1 mouse cellular context compared by ENCODE assay signal in genomic region chr11:87690054-87690740, GRCm38 (mm10).
TF ChIP-seq lines count a peak whose summit lies in the region.

No protein-coding gene starts in this region.

TF ChIP-seq in CH12.LX, 34 proteins besides CTCF, POLR2A, EP300 and RAD21 (continued from another document):
- TF ChIP-seq JUN (IDR thresholded peaks at IDR 0.05; ENCODE audit: insufficient read depth, low read depth, low read length), result no peak
- TF ChIP-seq POLR2AphosphoS2 (IDR thresholded peaks at IDR 0.05; ENCODE audit: low read depth, low read length), result 0 out of 2 replicates have a peak, but pooled peaks have one; percentile 20
- no peak for TF ChIP-seq MEF2A (IDR thresholded peaks at IDR 0.05; ENCODE audit: borderline replicate concordance, low read depth, low read length)
- TF ChIP-seq TCF12 (IDR thresholded peaks at IDR 0.05; ENCODE audit: low read depth, low read length), result 0 out of 2 replicates have a peak, but pooled peaks have one; percentile 43
- peak; percentile 95 for TF ChIP-seq SIN3A (IDR thresholded peaks at IDR 0.05; ENCODE audit: low read length)
- no peak; the same call in 1 of the 2 replicates for TF ChIP-seq MAZ (IDR thresholded peaks at IDR 0.05; ENCODE audit: low read depth, low read length)
- peak; percentile 56 for TF ChIP-seq ETS1 (conservative IDR thresholded peaks at IDR 0.05; ENCODE audit: low read depth, low read length)
- TF ChIP-seq ZKSCAN1 (IDR thresholded peaks at IDR 0.05; ENCODE audit: borderline replicate concordance, low read depth, low read length), result no peak
